Mouse (Mus musculus): ENCODE measurements around the gene Baiap3. TPM values are rescaled to one million over a fixed set of nuclear protein-coding genes. Genes with fewer than 3 reads are reported as not detected.

The Baiap3 gene
- 0.42 and 1.1 TPM in 2 replicates for polyA plus RNA-seq (2014; fragmentation: Nextera tagmentation; extraction: Ambion mirVana)

- peaks cover 9% of the 10 kb centered on the region; the same call in 1 of the 2 replicates for H3K4me1 ChIP-seq (ENCODE audit: control insufficient read depth, insufficient read depth, low read length)
- peak within 1 kb of the TSS; percentile 51 for H3K9ac ChIP-seq (ENCODE audit: low read depth, low read length)
- ATAC-seq (ENCODE audit: low read depth) (peak; percentile 46), DNase-seq (ENCODE audit: low spot score) (no peak)
- peaks cover 22% of the 10 kb centered on the region; the same call in 1 of the 2 replicates for H3K36me3 ChIP-seq (ENCODE audit: control insufficient read depth, insufficient read depth, low read length)
- peaks cover 25% of the 10 kb centered on the region for H3K27me3 ChIP-seq (replicated peaks; ENCODE audit: control insufficient read depth, insufficient read depth, low read length)
- peak within 1 kb of the TSS; percentile 71 for H3K4me2 ChIP-seq (ENCODE audit: low read depth, low read length)
- H3K9me3 ChIP-seq (ENCODE audit: control insufficient read depth, low read length) = no peaks in the 10 kb centered on the region
- H3K27ac ChIP-seq (replicated peaks; ENCODE audit: low read depth, low read length) = no peak within 1 kb of the TSS
- H3K4me3 ChIP-seq (ENCODE audit: low read depth, low read length) = peak within 1 kb of the TSS; percentile 40
- WGBS = 5% methylated on average over 9 of the region's 35 CpGs
Measured at GRCm38 (mm10) chr17:25256140-25256754, at the start of gene Baiap3. TSS of gene Baiap3 (minus strand) at chr17:25256364.

DNA sequence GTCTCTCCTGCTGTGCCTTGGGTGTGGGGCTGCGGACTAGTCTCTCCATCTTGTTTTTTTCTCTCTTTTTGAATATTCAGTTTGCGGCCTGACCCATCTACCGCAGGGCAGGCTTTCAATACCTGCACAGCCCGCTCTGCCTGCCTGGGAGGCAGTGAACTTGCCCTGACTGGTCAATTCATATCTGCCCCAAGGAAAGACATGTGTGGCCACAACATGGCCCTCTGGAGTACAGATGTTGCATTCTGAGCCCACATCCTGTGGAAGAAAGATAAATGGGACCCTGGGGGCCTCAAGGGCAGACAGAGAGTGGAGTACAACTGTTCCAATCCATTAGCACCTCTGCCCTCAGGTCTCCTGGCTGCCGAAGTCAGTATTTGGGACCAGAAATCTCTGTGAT, 41.9 kb upstream of the Baiap3 start, which contains the start of gene Prss34:
Prss34 (plus strand) TSS at position 301 of the 400 bp plus-strand sequence.
- Histone ChIP-seq H3K4me2 (ENCODE audit: low read depth, low read length) (no peak within 1 kb of the TSS), H3K27ac (replicated peaks; ENCODE audit: low read depth, low read length) (no peak within 1 kb of the TSS), H3K9ac (ENCODE audit: low read depth, low read length) (no peak within 1 kb of the TSS), H3K4me3 (ENCODE audit: low read depth, low read length) (no peak within 1 kb of the TSS), H3K27me3 (replicated peaks; ENCODE audit: control insufficient read depth, insufficient read depth, low read length) (no peaks in the 10 kb centered on the region), H3K4me1 (ENCODE audit: control insufficient read depth, insufficient read depth, low read length) (no peaks in the 10 kb centered on the region), H3K9me3 (ENCODE audit: control insufficient read depth, low read length) (no peaks in the 10 kb centered on the region), H3K36me3 (ENCODE audit: control insufficient read depth, insufficient read depth, low read length) (no peaks in the 10 kb centered on the region)
- 66% methylated on average over 5 of the region's 5 CpGs for WGBS
- ATAC-seq (ENCODE audit: low read depth) (no peak), DNase-seq (ENCODE audit: low spot score) (no peak)

DNA sequence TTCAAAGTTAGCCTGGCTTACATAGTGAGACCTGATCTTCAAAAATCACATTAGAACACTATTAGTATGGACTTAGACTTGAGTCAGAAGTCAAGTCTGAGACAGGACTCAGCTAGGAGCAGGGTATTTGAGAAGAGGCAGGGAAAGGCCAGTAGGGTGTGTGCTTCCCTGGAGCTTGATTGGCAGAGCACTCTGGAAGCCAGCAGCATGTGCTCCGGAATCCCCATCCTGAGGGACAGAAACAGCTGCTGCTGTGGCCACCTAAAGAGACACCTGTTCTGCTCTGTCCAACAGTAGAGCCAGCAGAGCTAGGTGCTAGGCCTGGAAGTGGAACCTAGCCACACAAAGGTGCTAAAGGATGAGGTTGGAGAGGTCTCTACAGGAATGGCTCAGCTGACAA, 37.9 kb upstream of the Baiap3 start:
- DNase-seq (ENCODE audit: low spot score) (peak; percentile 54), ATAC-seq (ENCODE audit: low read depth) (0 out of 2 replicates have a peak, but pooled peaks have one; percentile 57)
- Histone ChIP-seq H3K9me3 (ENCODE audit: control insufficient read depth, low read length) (no peaks in the 10 kb centered on the region), H3K27ac (replicated peaks; ENCODE audit: low read depth, low read length) (no peak overlapping the region), H3K4me2 (ENCODE audit: low read depth, low read length) (no peak overlapping the region), H3K4me3 (ENCODE audit: low read depth, low read length) (no peak overlapping the region), H3K27me3 (replicated peaks; ENCODE audit: control insufficient read depth, insufficient read depth, low read length) (no peaks in the 10 kb centered on the region), H3K4me1 (ENCODE audit: control insufficient read depth, insufficient read depth, low read length) (no peaks in the 10 kb centered on the region), H3K9ac (ENCODE audit: low read depth, low read length) (no peak overlapping the region), H3K36me3 (ENCODE audit: control insufficient read depth, insufficient read depth, low read length) (no peaks in the 10 kb centered on the region)
- 67% methylated on average over 1 of the region's 1 CpGs for WGBS

DNA sequence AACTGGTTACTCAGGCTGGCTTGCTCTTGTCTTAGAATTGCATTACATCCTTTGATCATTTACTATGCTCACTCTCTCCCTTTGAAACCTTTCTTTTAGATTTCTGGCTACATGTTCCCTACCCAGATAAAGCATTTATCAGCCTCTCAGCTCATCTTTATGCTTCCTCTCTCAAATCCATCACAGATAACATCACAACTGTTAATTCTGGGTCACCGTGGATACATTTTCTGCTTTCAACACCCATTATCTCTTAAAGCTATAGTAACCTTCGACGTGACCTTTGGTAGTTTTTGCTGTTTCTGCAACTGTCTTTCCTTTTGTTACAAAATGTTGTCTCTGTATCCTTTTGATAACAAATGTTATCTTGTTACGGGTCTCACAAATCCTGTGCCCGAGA, 37.3 kb upstream of the Baiap3 start:
- Histone ChIP-seq H3K27ac (replicated peaks; ENCODE audit: low read depth, low read length) (no peak overlapping the region), H3K9me3 (ENCODE audit: control insufficient read depth, low read length) (no peaks in the 10 kb centered on the region), H3K36me3 (ENCODE audit: control insufficient read depth, insufficient read depth, low read length) (no peaks in the 10 kb centered on the region), H3K4me1 (ENCODE audit: control insufficient read depth, insufficient read depth, low read length) (no peaks in the 10 kb centered on the region), H3K4me2 (ENCODE audit: low read depth, low read length) (no peak overlapping the region), H3K9ac (ENCODE audit: low read depth, low read length) (no peak overlapping the region), H3K4me3 (ENCODE audit: low read depth, low read length) (no peak overlapping the region), H3K27me3 (replicated peaks; ENCODE audit: control insufficient read depth, insufficient read depth, low read length) (no peaks in the 10 kb centered on the region)
- DNase-seq (ENCODE audit: low spot score) = peak; percentile 15
- no peak for ATAC-seq (ENCODE audit: low read depth)
- 65% methylated on average over 5 of the region's 5 CpGs for WGBS

DNA sequence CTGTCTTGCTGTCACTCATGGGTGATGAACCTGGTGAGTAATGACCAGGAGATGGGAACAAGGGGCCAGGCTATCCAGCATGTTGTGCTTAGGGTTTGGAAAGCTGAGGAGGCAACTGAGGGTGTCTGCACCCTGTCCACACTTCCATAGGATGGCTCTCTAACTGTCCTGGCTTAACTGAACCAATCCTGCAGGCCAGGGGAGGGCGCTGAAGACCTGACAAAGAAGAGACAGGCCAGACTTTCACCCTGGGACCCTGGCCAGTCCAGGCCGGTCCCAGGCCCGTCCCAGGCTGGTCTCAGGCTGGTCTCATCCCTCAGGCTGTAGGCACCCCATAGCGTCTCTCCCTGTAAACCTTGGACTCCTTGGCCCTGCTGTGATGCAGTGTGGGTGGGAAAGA, 34.2 kb upstream of the Baiap3 start:
- H3K4me1 ChIP-seq (ENCODE audit: control insufficient read depth, insufficient read depth, low read length) = no peaks in the 10 kb centered on the region
- no peaks in the 10 kb centered on the region for H3K9me3 ChIP-seq (ENCODE audit: control insufficient read depth, low read length)
- no peak overlapping the region for H3K4me2 ChIP-seq (ENCODE audit: low read depth, low read length)
- no peak overlapping the region for H3K4me3 ChIP-seq (ENCODE audit: low read depth, low read length)
- no peaks in the 10 kb centered on the region for H3K27me3 ChIP-seq (replicated peaks; ENCODE audit: control insufficient read depth, insufficient read depth, low read length)
- no peaks in the 10 kb centered on the region for H3K36me3 ChIP-seq (ENCODE audit: control insufficient read depth, insufficient read depth, low read length)
- DNase-seq (ENCODE audit: low spot score) (no peak), ATAC-seq (ENCODE audit: low read depth) (no peak)
- H3K27ac ChIP-seq (replicated peaks; ENCODE audit: low read depth, low read length) = no peak overlapping the region
- no peak overlapping the region for H3K9ac ChIP-seq (ENCODE audit: low read depth, low read length)
- WGBS = 24% methylated on average over 4 of the region's 4 CpGs

DNA sequence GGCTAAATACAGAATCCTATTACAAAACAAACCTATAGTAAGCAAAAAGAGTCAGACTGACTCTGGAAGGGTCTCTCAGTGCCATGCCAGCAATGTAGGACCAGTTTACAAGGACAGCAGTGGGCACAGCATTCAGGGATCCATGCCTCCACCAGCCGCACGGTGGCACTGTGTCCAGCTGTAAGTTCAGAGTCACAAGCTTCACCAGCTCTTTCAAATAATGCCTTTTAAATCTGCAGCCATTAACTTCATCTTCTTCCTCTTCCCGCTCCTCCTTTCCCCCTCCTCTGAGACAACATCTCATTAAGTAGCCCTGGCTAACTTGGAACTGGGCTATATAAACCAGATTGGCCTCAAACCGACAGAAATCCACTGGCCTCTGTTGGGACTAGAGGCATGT, 32.7 kb upstream of the Baiap3 start:
- H3K36me3 ChIP-seq (ENCODE audit: control insufficient read depth, insufficient read depth, low read length) = no peaks in the 10 kb centered on the region
- no peak overlapping the region for H3K9ac ChIP-seq (ENCODE audit: low read depth, low read length)
- DNase-seq (ENCODE audit: low spot score) (peak; percentile 27), ATAC-seq (ENCODE audit: low read depth) (no peak)
- no peaks in the 10 kb centered on the region for H3K4me1 ChIP-seq (ENCODE audit: control insufficient read depth, insufficient read depth, low read length)
- no peak overlapping the region for H3K4me3 ChIP-seq (ENCODE audit: low read depth, low read length)
- H3K27me3 ChIP-seq (replicated peaks; ENCODE audit: control insufficient read depth, insufficient read depth, low read length) = no peaks in the 10 kb centered on the region
- H3K27ac ChIP-seq (replicated peaks; ENCODE audit: low read depth, low read length) = no peak overlapping the region
- no peaks in the 10 kb centered on the region for H3K9me3 ChIP-seq (ENCODE audit: control insufficient read depth, low read length)
- 12% methylated on average over 4 of the region's 4 CpGs for WGBS
- no peak overlapping the region for H3K4me2 ChIP-seq (ENCODE audit: low read depth, low read length)

GRCm38 (mm10) chr17:25285033-25285432, 28.9 kb upstream of the Baiap3 start:
- no peak overlapping the region for H3K9ac ChIP-seq (ENCODE audit: low read depth, low read length)
- 25% methylated on average over 3 of the region's 3 CpGs for WGBS
- H3K4me3 ChIP-seq (ENCODE audit: low read depth, low read length) = no peak overlapping the region
- H3K4me2 ChIP-seq (ENCODE audit: low read depth, low read length) = no peak overlapping the region
- ATAC-seq (ENCODE audit: low read depth) = no peak
- H3K9me3 ChIP-seq (ENCODE audit: control insufficient read depth, low read length) = 0 out of 2 replicates have a peak, but pooled peaks cover 3% of the 10 kb centered on the region
- H3K27ac ChIP-seq (replicated peaks; ENCODE audit: low read depth, low read length) = no peak overlapping the region
- H3K36me3 ChIP-seq (ENCODE audit: control insufficient read depth, insufficient read depth, low read length) = no peaks in the 10 kb centered on the region
- H3K27me3 ChIP-seq (replicated peaks; ENCODE audit: control insufficient read depth, insufficient read depth, low read length) = no peaks in the 10 kb centered on the region
- no peaks in the 10 kb centered on the region for H3K4me1 ChIP-seq (ENCODE audit: control insufficient read depth, insufficient read depth, low read length)
- DNase-seq (ENCODE audit: low spot score) = peak; percentile 60

- Histone ChIP-seq H3K27me3 (replicated peaks; ENCODE audit: control insufficient read depth, insufficient read depth, low read length) (no peaks in the 10 kb centered on the region), H3K4me1 (ENCODE audit: control insufficient read depth, insufficient read depth, low read length) (no peaks in the 10 kb centered on the region), H3K9ac (ENCODE audit: low read depth, low read length) (no peak overlapping the region), H3K4me2 (ENCODE audit: low read depth, low read length) (no peak overlapping the region), H3K27ac (replicated peaks; ENCODE audit: low read depth, low read length) (no peak overlapping the region), H3K9me3 (ENCODE audit: control insufficient read depth, low read length) (0 out of 2 replicates have a peak, but pooled peaks cover 3% of the 10 kb centered on the region), H3K36me3 (ENCODE audit: control insufficient read depth, insufficient read depth, low read length) (no peaks in the 10 kb centered on the region), H3K4me3 (ENCODE audit: low read depth, low read length) (no peak overlapping the region)
- DNase-seq (ENCODE audit: low spot score) = no peak
- ATAC-seq (ENCODE audit: low read depth) = no peak
- 42% methylated on average over 11 of the region's 11 CpGs for WGBS
Measured at GRCm38 (mm10) chr17:25282133-25282532, 26.0 kb upstream of the Baiap3 start.

DNA sequence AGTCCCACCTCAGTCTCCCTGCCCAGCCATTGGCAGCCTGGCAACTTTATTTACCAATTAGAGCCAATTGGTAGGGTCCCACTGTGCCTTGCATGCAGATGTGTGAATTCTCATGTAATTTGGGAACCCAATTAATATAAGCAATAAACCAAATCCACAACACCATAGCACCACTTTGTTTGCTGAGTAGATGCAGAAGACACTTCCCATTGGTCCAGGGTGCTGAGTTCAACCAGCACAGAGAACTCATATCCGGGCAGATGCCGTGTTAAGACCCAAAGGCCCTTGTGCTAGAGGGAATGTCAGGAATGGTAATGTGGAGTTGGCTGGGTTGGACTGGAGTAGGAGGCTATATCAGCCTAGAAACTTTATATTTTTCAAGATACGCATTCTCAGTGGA, 19.7 kb upstream of the Baiap3 start:
- Histone ChIP-seq H3K4me3 (ENCODE audit: low read depth, low read length) (no peak overlapping the region), H3K9ac (ENCODE audit: low read depth, low read length) (no peak overlapping the region), H3K9me3 (ENCODE audit: control insufficient read depth, low read length) (no peaks in the 10 kb centered on the region), H3K4me1 (ENCODE audit: control insufficient read depth, insufficient read depth, low read length) (peaks cover 14% of the 10 kb centered on the region), H3K27ac (replicated peaks; ENCODE audit: low read depth, low read length) (no peak overlapping the region), H3K4me2 (ENCODE audit: low read depth, low read length) (no peak overlapping the region), H3K36me3 (ENCODE audit: control insufficient read depth, insufficient read depth, low read length) (peaks cover 4% of the 10 kb centered on the region), H3K27me3 (replicated peaks; ENCODE audit: control insufficient read depth, insufficient read depth, low read length) (no peaks in the 10 kb centered on the region)
- no peak for DNase-seq (ENCODE audit: low spot score)
- no peak for ATAC-seq (ENCODE audit: low read depth)
- 91% methylated on average over 3 of the region's 3 CpGs for WGBS

Measured in embryonic facial prominence, embryonic 14.5 days (tissue).